Mouse (Mus musculus): ENCODE measurements around the gene Olfr221. TPM values are rescaled to one million over a fixed set of nuclear protein-coding genes. Genes with fewer than 3 reads are reported as not detected.

Olfr221 gene
- total RNA-seq, 2 experiments from 2014 or later: not detected

DNA sequence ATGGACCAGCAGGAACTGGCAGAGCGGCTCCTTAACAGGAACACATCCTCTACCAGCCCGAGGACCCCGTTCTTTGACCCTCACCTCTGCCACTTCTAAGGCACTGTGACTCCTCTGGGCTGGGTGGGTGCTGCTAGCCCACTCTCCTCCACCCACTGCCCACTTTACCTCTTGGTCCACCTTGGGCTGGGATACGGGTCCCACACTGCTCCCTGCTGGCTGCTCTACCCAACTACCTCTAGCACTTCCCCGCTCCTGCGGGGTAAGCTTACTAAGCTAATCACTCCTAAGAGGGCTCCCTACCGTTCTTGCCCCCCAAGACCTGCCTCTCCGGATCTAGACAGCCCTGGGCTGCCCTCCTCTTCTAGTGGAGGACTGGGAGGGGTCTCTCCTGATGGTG lies 36.0 kb downstream of the Olfr221 start:
- DNase-seq (ENCODE audit: low spot score in 2 of 2): no peak

DNA sequence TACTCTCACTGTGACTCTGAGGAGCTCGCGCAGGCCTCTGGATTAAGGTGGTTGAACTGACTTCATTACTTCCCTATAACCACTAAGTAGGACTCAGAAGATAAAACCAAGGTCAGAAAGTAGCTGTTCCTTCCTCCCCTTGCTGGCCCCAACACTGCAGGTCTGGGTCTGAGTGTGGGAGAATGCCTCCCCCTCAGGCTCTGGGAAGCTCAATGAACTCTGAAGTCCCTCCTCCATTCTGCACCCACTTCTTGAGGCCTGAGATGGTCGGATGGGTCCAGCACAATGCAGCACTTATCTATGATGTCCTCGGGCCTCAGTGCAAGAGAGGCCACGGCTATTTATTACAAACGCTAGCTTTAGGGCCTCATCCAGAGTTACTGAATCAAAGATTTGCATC lies 36.6 kb downstream of the Olfr221 start:
- no peak for DNase-seq (ENCODE audit: low spot score in 2 of 2)

DNA sequence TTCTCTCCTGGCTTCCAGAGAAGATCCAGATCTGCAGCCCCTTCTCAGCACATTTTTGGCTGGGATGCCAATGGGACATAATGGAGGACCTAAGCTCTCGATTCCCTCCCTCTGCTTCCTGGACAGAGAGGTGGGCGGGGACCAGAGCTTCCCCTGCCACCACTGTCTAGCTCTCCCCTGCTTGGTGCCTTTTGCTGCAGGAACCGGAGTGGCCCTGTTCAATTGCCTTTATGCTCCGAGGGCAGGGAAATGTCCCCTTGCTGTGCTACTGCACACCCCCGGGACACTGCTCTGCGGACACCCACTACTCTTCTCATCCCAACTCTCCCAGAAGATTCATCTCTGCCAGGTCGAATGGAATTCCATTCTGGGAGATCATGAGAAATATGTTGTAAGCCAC lies 37.1 kb downstream of the Olfr221 start:
- no peak for DNase-seq (ENCODE audit: low spot score in 2 of 2)

DNA sequence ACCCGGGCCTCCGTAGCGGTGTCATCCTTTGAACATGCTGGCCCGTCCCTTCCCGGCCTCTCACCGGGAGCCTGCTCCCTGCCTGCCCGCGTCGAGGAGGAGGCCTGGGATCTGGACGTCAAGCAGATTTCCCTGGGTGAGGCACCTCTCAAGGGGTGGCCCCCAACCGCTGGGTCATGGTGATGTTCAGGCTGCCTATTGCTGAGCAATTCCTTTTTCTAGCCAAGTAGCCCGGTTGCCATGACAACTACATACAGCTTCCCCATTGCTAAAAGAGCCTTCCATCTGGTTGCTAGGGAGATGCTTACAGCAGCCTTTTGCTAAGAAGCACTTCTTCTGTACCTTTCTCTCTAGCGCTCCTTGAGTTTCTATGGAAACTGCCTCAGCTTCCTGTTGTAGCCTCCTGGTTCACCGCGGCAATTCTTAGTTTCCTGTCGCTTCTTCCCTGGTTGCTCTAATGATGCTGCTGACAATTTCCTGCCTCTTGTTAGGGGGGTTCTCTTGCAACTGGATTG lies 38.2 kb downstream of the Olfr221 start:
- peak; percentile 78 to 91 for DNase-seq (ENCODE audit: low spot score in 2 of 2)

DNA sequence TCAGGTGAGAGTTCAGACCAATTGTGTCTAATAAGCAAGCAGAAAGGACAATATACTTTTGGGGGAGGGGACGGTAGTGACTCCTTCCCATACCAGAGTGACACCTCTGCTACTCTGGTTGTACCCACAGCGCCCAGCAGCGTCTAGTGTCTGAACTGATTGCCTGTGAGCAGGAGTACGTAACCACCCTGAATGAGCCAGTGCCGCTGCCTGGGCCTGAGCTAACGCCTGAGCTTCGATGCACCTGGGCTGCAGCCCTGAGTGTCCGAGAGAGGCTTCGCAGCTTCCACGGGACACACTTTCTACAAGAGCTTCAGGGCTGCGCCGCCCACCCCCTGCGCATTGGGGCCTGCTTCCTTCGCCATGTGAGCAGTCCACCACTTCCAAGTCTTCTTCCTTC lies 44.8 kb downstream of the Olfr221 start:
- no peak for DNase-seq (ENCODE audit: low spot score in 2 of 2)

DNA sequence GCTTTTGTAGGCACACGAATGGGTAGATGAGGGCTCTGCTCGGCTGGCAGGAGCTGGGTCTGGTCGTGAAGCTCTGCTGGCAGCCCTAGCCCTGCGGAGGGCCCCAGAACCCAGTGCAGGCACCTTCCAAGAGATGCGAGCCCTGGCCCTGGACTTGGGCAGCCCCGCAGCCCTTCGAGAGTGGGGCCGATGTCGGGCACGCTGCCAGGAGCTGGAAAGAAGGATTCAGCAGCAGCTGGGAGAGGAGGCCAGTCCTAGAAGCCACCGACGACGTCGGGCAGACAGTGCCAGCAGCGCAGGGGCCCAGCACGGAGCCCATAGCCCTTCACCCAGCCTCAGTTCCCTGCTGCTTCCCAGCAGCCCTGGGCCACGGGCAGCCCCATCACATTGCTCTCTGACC lies 45.4 kb downstream of the Olfr221 start:
- DNase-seq (ENCODE audit: low spot score in 2 of 2): no peak

DNA sequence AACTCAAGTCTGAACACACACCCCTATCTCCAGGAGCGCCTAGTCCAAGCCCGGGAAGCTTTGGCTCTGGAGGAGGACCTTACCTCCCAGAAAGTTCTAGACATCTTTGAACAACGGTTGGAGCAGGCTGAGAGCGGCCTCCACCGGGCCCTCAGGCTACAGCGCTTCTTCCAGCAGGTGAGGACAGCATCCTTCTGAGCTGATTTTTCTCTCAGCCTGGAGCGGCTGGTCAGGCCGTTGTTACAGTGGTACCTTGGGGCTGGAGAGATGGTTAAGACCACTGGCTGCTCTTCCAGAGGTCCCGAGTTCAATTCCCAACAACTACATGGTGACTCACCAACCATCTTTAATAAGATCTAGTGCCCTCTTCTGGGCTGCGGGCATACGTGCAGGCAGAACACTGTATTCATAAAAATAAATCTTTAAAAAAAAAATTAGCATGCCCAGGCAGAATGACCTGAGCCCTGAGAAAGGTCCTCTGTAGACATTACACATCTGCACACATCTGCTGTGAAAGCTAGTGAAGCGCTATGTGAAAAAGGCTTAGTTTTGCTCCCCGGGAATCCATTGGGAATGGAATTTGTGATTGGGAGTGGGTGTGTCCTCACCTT lies 45.9 kb downstream of the Olfr221 start:
- no peak for DNase-seq (ENCODE audit: low spot score in 2 of 2)

DNA sequence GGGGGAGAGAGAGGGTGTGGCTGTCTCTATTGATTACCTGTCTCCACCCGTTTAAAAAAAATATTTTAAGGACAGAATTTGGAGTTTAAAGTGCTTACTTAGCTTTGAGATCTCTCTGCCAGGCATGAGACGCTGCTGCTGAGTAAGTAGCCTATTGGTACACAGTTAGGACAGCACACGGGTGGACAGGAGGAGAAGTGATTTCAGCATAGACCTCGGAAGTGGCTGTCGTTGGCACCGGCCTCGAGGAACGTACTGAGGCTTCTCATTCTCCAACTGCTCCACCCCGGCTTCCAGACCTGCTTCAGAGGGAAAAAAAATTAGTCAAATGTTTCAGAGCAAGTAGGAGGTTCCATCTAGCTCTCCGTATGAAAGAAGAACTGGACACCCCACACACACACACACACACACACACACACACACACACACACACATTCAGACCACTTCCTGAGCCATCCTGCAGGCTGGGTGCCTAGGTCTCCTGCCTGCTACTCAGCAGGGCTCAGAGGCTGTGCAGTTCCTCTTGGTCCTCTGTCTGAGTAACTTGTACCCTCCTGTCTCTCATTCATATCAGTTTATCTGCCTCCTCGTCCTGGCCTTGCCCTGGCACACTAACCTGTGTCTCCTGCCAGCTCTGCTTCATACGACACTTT lies 46.9 kb downstream of the Olfr221 start:
- DNase-seq (ENCODE audit: low spot score in 2 of 2): no peak

DNA sequence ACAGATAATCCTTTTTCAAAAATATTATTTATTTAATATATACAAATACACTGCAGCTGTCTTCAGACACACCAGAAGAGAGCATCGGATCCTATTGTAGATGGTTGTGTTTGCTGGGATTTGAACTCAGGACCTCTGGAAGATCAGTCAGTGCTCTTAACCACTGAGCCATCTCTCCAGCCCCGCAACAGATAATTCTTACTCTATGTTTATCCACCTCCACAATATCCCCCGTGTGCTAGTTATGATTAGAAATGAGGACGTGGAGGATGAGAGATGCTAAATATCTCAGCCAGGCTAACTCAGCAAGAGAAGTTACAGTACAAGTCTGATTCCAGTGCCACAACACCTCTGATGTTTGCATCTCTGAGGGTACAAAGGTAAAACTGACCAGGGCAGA lies 47.8 kb downstream of the Olfr221 start:
- no peak for DNase-seq (ENCODE audit: low spot score in 2 of 2)

DNA sequence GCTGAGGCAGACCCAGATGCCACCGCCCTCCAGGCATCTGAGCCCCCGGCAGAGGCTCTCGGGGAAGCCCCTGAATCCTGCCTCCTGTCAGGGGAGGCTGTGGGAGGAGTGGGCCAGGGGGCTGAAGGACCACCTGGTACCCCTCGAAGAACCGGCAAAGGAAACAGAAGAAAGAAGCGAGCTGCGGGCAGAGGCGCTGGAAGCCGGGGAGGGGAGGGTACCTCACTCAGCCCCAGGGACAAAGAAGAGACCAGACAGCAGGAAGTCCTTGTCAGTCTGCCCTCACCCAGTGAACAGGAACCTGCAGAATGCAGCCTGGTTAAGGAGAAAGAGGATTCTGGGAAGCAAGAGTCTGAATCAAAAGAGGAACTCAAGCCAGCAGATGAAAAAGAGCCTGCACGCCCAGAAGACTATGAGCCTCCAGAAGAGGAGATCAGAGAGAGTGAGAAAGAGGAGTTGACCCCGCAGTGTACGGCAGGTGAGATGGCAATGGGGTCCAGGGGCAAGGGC lies 52.7 kb downstream of the Olfr221 start:
- no peak for DNase-seq (ENCODE audit: low spot score in 2 of 2)

DNA sequence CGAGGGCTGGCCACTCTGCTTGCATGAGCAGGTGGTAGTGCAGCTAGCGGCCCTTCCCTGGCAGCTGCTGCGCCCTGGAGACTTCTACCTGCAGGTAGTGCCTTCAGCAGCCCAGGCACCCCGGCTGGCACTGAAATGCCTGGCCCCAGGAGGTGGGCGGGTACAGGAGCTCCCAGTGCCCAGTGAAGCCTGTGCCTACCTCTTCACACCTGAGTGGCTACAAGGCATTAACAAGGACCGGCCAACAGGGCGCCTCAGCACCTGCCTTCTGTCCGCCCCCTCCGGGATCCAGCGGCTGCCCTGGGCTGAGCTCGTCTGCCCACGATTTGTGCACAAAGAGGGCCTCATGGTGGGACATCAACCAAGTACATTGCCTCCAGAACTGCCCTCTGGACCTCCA lies 53.5 kb downstream of the Olfr221 start:
- no peak for DNase-seq (ENCODE audit: low spot score in 2 of 2)

DNA sequence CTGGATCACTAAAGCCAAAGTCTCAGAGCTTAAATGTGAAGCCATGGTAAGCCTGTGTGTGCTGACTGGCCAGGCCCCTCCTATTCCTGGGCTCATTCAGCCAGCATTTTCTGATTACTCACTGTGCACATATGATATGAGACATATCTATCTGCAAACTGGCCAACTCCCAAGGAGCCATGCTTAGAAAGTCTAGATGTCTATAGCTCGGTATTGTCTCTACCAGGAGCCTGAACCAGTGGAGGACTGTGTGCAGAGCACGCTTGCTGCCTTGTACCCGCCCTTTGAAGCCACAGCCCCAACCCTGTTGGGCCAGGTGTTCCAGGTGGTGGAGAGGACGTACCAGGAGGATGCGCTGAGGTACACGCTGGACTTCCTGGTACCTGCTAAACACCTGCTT lies 55.1 kb downstream of the Olfr221 start:
- DNase-seq (ENCODE audit: low spot score in 2 of 2): no peak

DNA sequence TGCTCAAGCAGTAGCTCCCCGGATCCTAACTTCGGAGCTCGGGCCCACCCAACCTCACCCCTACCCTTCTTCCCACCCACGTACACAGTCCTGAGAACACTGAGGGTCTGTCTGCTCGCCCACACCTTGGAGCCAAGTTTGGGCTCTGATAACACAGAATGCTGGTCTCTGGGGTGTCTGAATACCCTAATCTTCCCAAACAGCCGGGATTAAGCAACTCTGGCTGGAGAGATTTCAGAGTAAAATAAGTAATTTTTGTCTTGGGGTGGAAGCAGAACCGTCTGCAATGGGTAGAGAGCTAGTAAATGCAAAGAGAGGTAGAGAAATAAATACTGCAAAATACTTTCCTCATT lies 56.1 kb downstream of the Olfr221 start:
- DNase-seq (ENCODE audit: low spot score in 2 of 2): no peak

DNA sequence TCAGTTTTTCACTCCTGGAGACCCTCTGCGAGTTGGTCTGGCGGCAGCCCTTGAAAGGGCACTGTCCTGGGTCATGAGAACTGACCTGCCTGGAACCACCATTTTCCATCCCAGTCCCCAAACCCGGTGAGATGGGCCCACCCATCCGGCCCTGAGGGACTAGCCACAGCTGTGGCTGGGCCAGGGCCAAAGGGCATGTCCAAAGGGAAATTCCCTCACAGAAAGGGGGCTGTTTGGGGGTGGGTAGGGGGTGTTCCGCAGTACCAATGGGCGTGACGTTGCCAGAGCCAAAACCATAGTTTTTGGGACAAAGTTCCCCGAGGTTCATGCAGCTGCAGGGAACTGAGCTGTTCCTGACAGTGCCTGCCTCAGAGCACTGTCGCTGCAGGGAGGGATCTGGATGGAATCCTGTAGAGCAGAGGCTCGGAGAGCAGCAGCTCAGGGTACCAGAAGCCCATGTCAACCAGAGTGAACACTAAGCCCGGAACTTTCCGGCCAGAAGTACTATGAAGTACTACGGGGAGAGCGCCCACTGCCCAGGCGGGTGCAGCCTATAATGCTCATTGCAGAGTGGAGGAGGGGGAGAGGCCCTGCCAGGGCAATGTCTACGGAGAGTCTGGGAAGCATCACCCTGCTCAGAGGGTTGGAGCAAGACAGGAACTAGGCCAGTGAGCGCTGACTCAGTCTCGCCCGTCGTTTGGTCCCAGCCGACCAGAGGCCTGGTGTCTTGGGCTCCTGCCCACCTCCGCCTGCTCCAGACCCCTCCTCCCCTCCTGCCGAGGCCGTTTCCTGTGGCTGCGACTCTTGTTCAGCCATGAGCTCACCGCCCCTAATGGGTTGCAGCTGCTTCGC lies 56.7 kb downstream of the Olfr221 start:
- DNase-seq (ENCODE audit: low spot score in 2 of 2): peak in 1 of 2 experiments; percentile 58

DNA sequence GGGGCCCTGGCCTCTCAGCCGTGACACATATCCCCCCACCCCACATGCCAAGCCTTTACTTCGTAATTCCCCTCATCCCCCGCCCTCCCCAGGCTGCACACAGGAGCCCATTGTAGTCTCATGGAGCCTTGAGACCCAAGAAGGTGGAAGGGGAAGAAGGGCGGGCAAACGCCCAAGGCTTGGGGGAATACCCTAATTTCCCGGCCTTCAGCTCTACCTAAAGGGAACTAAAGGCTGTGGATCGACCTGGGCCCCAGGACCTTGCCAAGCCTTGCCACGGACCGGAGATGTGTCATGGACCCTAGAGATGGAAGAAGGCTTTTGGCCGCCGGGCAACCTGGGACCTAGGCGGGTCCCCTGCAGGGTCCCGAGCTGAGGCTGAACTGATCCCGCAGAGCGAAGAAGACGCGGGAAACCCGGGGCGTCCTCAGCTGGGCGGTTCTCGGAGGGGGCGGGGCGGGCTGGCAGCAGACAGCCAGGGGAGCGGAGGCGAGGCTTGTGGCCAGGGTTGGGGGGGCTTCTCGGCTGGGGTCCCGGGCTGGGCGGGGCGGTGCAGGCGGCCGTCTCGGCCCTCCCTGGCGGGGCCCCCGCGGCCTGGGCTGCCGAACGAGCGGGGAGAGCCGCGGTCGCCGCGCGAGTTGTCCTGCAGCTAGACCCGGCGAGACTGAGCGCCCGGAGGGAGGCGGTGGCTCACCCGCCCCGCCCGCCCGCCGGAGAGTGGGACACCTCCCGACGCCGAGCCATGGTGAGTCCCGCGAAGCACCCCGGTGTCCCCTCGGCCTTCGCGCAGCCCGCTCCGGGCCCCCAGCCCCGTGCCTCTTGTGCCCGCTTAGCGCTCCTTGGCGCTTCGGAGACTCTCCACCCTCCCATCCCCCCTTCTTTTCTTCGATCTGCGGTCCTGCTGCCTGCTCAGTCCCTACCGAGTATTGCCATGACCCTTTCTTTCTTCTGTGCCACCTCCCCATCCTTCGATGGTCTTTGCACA lies 57.7 kb downstream of the Olfr221 start, which contains the start of gene Arhgef40:
Arhgef40 (plus strand) TSS at position 473 of the 985 bp plus-strand sequence.
- peak in 1 of 2 experiments; percentile 56 for DNase-seq (ENCODE audit: low spot score in 2 of 2)

Other genes starting within 250 kb of the Olfr221 start
- not detected for gene AY358078, start 242.4 kb downstream of the Olfr221 start, total RNA-seq (2021)
- not detected for gene Ear6, start 188.8 kb downstream of the Olfr221 start, total RNA-seq (2021)
- 10 to 100 TPM; 29.0 to 43.2 TPM for gene Mettl17, start 157.6 kb downstream of the Olfr221 start, total RNA-seq (2021)
- gene Slc39a2, start 149.6 kb downstream of the Olfr221 start, total RNA-seq (2021): 1 to 10 TPM; 6.7 to 8.0 TPM
- 1,000 to 10,000 TPM in 1 of 2 experiments, 100 to 1,000 TPM in 1; 922 to 1,028 TPM for gene Ndrg2, start 128.3 kb downstream of the Olfr221 start, total RNA-seq (2021)
- gene Tppp2, start 124.0 kb downstream of the Olfr221 start, total RNA-seq (2021): not detected
- gene Rnase13, start 119.7 kb downstream of the Olfr221 start, total RNA-seq (2021): not detected
- 10 to 100 TPM; 25.8 to 30.0 TPM for gene Arhgef40, start 57.7 kb downstream of the Olfr221 start, total RNA-seq (2021)
- gene Tmem253, start 26.8 kb downstream of the Olfr221 start, total RNA-seq (2021): under 1 TPM; 0.63 to 0.92 TPM
- 10 to 100 TPM; 42.3 to 44.2 TPM for gene Zfp219, start 21.7 kb downstream of the Olfr221 start, total RNA-seq (2021)
- gene Hnrnpc, start 61.6 kb upstream of the Olfr221 start, total RNA-seq (2021): 100 to 1,000 TPM; 255 to 280 TPM
- gene Rpgrip1, start 68.2 kb upstream of the Olfr221 start, total RNA-seq (2021): 1 to 10 TPM; 1.2 to 1.9 TPM
- 10 to 100 TPM; 50.6 to 54.8 TPM for gene Supt16, start 155.0 kb upstream of the Olfr221 start, total RNA-seq (2021)
- gene Chd8, start 215.3 kb upstream of the Olfr221 start, total RNA-seq (2021): 100 to 1,000 TPM; 109 to 117 TPM
- gene Tox4, start 236.7 kb upstream of the Olfr221 start, total RNA-seq (2021): 10 to 100 TPM; 58.4 to 67.1 TPM
- 10 to 100 TPM; 35.0 to 37.3 TPM for gene Rab2b, start 237.1 kb upstream of the Olfr221 start, total RNA-seq (2021)